Mouse (Mus musculus) MEL (cell line): ENCODE data around the gene Ptpn1. TPM values are rescaled to one million over a fixed set of nuclear protein-coding genes. Genes with fewer than 3 reads are reported as not detected.

ENCODE experiments used
- DNase-seq: peaks from one replicate; pipeline ENCODE4 v3.0.0; 2011; ENCODE audit warnings: low read depth, low spot score
- H3K27ac ChIP-seq: 2 replicates; pipeline ENCODE4 v1.5.1; 2012; ENCODE audit warnings: low read depth, mild to moderate bottlenecking, control low read depth, low read length, moderate library complexity; ENCODE audit not compliant: control insufficient read depth
- H3K27me3 ChIP-seq, 2 experiments: fragments of 150-350 bp in 1 of 2; sonication (generic) in 1 of 2; 2 replicates each; pipeline ENCODE4 v1.6.1; 2012; ENCODE audit warnings: low read length in 2 of 2, mild to moderate bottlenecking in 2 of 2, improper control_type of control experiment in 1 of 2, moderate library complexity in 1 of 2; ENCODE audit not compliant: insufficient read depth in 2 of 2, control insufficient read depth in 1 of 2
- H3K36me3 ChIP-seq, 2 experiments: 2 replicates each; pipeline ENCODE4 v1.6.1; 2012 to 2014; ENCODE audit warnings: low read length in 2 of 2, improper control_type of control experiment in 1 of 2, inconsistent platforms in 1 of 2, mild to moderate bottlenecking in 1 of 2; ENCODE audit not compliant: insufficient read depth in 2 of 2, control insufficient read depth in 1 of 2
- H3K4me1 ChIP-seq, 2 experiments: fragments of 150-350 bp in 1 of 2; sonication (generic) in 1 of 2; 2 replicates each; pipeline ENCODE4 v1.6.1; 2012; ENCODE audit warnings: low read length in 2 of 2, improper control_type of control experiment in 1 of 2, mild to moderate bottlenecking in 1 of 2; ENCODE audit not compliant: insufficient read depth in 2 of 2, control insufficient read depth in 1 of 2
- H3K4me3 ChIP-seq, 2 experiments: fragments of 150-350 bp in 1 of 2; sonication (generic) in 1 of 2; 2 replicates each; pipeline ENCODE4 v1.5.1; 2012; ENCODE audit warnings: low read depth in 2 of 2, low read length in 2 of 2, mild to moderate bottlenecking in 2 of 2, moderate library complexity in 2 of 2, control low read depth in 1 of 2, improper control_type of control experiment in 1 of 2; ENCODE audit not compliant: control insufficient read depth in 1 of 2, insufficient read depth in 1 of 2
- H3K79me2 ChIP-seq: 2 replicates; pipeline ENCODE4 v1.6.1; 2012; ENCODE audit warnings: mild to moderate bottlenecking, low read length, moderate library complexity; ENCODE audit not compliant: control insufficient read depth, poor library complexity, insufficient read depth
- H3K9ac ChIP-seq: 2 replicates; pipeline ENCODE4 v1.6.1; 2012; ENCODE audit warnings: low read depth, mild to moderate bottlenecking, control low read depth, low read length, moderate library complexity; ENCODE audit not compliant: control insufficient read depth, poor library complexity, severe bottlenecking
- H3K9me3 ChIP-seq: fragments of 150-350 bp; sonication (generic); replicated peaks from 2 replicates; pipeline ENCODE4 v1.6.1; 2012; ENCODE audit warnings: mild to moderate bottlenecking, low read length, improper control_type of control experiment, moderate library complexity; ENCODE audit not compliant: insufficient read depth
- CHD2 ChIP-seq: IDR thresholded peaks from 2 replicates; pipeline ENCODE4 v1.6.1; 2011; ENCODE audit warnings: low read length, improper control_type of control experiment
- EP300 ChIP-seq, 2 experiments: IDR thresholded peaks; 2 replicates each; pipeline ENCODE4 v1.6.1; 2011; ENCODE audit warnings: improper control_type of control experiment in 2 of 2, low read length in 2 of 2, low read depth in 1 of 2, mild to moderate bottlenecking in 1 of 2
- ETS1 ChIP-seq: IDR thresholded peaks from 2 replicates; pipeline ENCODE4 v1.6.1; 2012; ENCODE audit warnings: low read depth, mild to moderate bottlenecking, inconsistent platforms, low read length, improper control_type of control experiment, moderate library complexity
- GATA1 ChIP-seq: IDR thresholded peaks from 2 replicates; pipeline ENCODE4 v1.6.1; 2011; ENCODE audit warnings: low read depth, low read length, improper control_type of control experiment
- HCFC1 ChIP-seq: IDR thresholded peaks from 2 replicates; pipeline ENCODE4 v1.6.1; 2012; ENCODE audit warnings: low read depth, mild to moderate bottlenecking, inconsistent platforms, low read length, improper control_type of control experiment, moderate library complexity
- KAT2A ChIP-seq: conservative IDR thresholded peaks from 2 replicates; pipeline ENCODE4 v1.6.1; 2012; ENCODE audit warnings: low read depth, low read length, improper control_type of control experiment, inconsistent platforms
- MAFK ChIP-seq: IDR thresholded peaks from 2 replicates; pipeline ENCODE4 v1.6.1; 2011; ENCODE audit warnings: low read depth, mild to moderate bottlenecking, low read length, improper control_type of control experiment, borderline replicate concordance
- MAX ChIP-seq: IDR thresholded peaks from 2 replicates; pipeline ENCODE4 v1.6.1; 2011; ENCODE audit warnings: low read length, improper control_type of control experiment
- MAZ ChIP-seq: IDR thresholded peaks from 2 replicates; pipeline ENCODE4 v1.6.1; 2012; ENCODE audit warnings: low read depth, mild to moderate bottlenecking, inconsistent platforms, low read length, improper control_type of control experiment
- MEF2A ChIP-seq: IDR thresholded peaks from 2 replicates; pipeline ENCODE4 v1.6.1; 2014; ENCODE audit warnings: low read depth, mild to moderate bottlenecking, inconsistent platforms, low read length, improper control_type of control experiment; ENCODE audit not compliant: poor library complexity, insufficient replicate concordance, severe bottlenecking; ENCODE audit errors: extremely low read depth
- MXI1 ChIP-seq: IDR thresholded peaks from 2 replicates; pipeline ENCODE4 v1.6.1; 2011; ENCODE audit warnings: mild to moderate bottlenecking, low read depth, low read length, improper control_type of control experiment
- TAL1 ChIP-seq: IDR thresholded peaks from 2 replicates; pipeline ENCODE4 v1.6.1; 2012; ENCODE audit warnings: mild to moderate bottlenecking, inconsistent platforms, low read length, moderate library complexity, mixed read lengths
- UBTF ChIP-seq: IDR thresholded peaks from 2 replicates; pipeline ENCODE4 v1.6.1; 2012; ENCODE audit warnings: low read depth, mild to moderate bottlenecking, inconsistent platforms, low read length, improper control_type of control experiment, moderate library complexity, borderline replicate concordance; ENCODE audit not compliant: insufficient read depth
- polyA plus RNA-seq, 2 experiments: library from polyadenylated mRNA; stranded (reverse) in 1 of 2; unstranded in 1 of 2; fragments of >175 nt in 1 of 2; fragments of >200 nt in 1 of 2; gene quantifications; 2 replicates each; pipeline versions ENCODE4 v1.2.1 to v1.2.4; 2012; ENCODE audit warnings: low replicate concordance in 2 of 2, low read depth in 1 of 2; ENCODE audit not compliant: insufficient read length in 2 of 2, insufficient read depth in 1 of 2, missing spikeins in 1 of 2
- total RNA-seq: library from RNA; depleted of rRNA; stranded (reverse); fragments of 300-350 nt; gene quantifications from 2 replicates; pipeline ENCODE4 v1.2.3, GENCODE M21; 2012

The Ptpn1 gene
- total and polyA plus RNA-seq, 3 experiments, result 55.3 to 62.9 TPM; not detected in 1

GRCm38 (mm10) chr2:167972809-167973208 lies 41.0 kb downstream of the Ptpn1 start:
- H3K27ac ChIP-seq, result no peak overlapping the region
- no peak overlapping the region for H3K4me3 ChIP-seq
- H3K4me1 ChIP-seq, result no peaks in the 10 kb centered on the region
- H3K36me3 ChIP-seq, result peaks cover 0 to 2% of the 10 kb centered on the region in 2 experiments; a peak in 3 of 4 replicates
- TF ChIP-seq MXI1 (no peak), UBTF (no peak), MEF2A (no peak), HCFC1 (no peak), MAZ (no peak), CHD2 (no peak), GATA1 (0 out of 2 replicates have a peak, but pooled peaks have one; percentile 12)
- no peaks in the 10 kb centered on the region for H3K27me3 ChIP-seq
- H3K79me2 ChIP-seq, result no peaks in the 10 kb centered on the region
- no peak for DNase-seq
- H3K9ac ChIP-seq, result no peak overlapping the region
- no peaks in the 10 kb centered on the region for H3K9me3 ChIP-seq

DNA sequence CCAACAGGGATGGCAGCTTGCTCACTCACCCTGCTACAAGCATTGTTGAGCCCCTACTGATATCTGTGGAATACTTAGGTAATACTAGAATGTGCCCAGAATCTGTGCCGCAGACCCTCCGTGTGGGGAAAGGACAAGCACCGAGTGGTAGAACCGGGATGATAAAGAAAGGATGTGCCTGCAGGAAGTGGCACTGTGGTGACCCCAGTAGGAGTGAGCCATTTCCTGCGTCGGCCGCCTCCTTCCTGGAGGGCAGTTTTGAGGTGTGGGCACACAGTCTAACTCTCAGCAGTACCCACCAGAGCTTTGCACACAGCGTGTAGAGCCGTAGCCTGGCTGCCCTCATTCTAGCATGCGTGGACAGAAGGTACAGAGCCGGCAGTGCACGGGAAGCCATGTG lies 43.9 kb downstream of the Ptpn1 start:
- H3K27me3 ChIP-seq, result no peaks in the 10 kb centered on the region
- TF ChIP-seq TAL1, result no peak
- TF ChIP-seq EP300 (IDR thresholded peaks at IDR 0.05; ENCODE audit: low read depth in 1 of 2, low read length in 2 of 2), result no peak
- no peak for TF ChIP-seq MAFK
- no peaks in the 10 kb centered on the region for H3K4me1 ChIP-seq
- peaks cover 0 to 2% of the 10 kb centered on the region in 2 experiments; a peak in 2 of 4 replicates for H3K36me3 ChIP-seq
- H3K27ac ChIP-seq, result no peak overlapping the region
- H3K9ac ChIP-seq, result no peak overlapping the region
- no peak overlapping the region for H3K4me3 ChIP-seq
- no peaks in the 10 kb centered on the region for H3K79me2 ChIP-seq
- DNase-seq, result no peak
- no peaks in the 10 kb centered on the region for H3K9me3 ChIP-seq

DNA sequence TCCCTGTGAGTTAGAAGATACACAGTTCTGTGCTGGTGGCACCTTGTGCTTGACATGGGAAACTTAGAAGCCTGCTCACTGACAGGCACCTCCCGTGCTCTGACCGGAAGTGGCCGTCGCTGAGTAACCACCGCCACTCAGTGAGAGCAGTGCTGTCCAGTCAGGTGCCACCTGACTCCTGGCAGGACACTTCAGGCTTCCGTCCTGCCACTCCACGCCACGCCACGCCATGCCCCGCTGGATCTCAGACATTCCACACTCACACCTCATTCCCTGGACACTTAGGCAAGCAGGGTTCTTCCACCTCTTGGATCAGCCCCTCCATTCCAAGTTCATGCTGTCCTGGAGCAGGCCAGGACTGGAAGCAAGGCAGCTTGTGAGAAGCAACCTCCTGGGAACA lies 46.4 kb downstream of the Ptpn1 start:
- no peak overlapping the region for H3K27ac ChIP-seq
- H3K4me3 ChIP-seq, result no peak overlapping the region
- H3K36me3 ChIP-seq, result peaks cover 0 to 2% of the 10 kb centered on the region in 2 experiments; a peak in 1 of 4 replicates
- H3K9me3 ChIP-seq, result no peaks in the 10 kb centered on the region
- no peak for DNase-seq
- H3K9ac ChIP-seq, result no peak overlapping the region
- no peaks in the 10 kb centered on the region for H3K4me1 ChIP-seq
- TF ChIP-seq KAT2A (no peak), MAX (no peak), ETS1 (no peak)
- H3K27me3 ChIP-seq, result no peaks in the 10 kb centered on the region
- no peaks in the 10 kb centered on the region for H3K79me2 ChIP-seq
